Mouse (Mus musculus): ENCODE measurements at regions not wholly inside any gene's neighbourhood (a gene's known extent, or its start where the extent isn't known, plus 50 kb on each side); places are given as distances from the start of the nearest gene placed in this dataset.

DNA sequence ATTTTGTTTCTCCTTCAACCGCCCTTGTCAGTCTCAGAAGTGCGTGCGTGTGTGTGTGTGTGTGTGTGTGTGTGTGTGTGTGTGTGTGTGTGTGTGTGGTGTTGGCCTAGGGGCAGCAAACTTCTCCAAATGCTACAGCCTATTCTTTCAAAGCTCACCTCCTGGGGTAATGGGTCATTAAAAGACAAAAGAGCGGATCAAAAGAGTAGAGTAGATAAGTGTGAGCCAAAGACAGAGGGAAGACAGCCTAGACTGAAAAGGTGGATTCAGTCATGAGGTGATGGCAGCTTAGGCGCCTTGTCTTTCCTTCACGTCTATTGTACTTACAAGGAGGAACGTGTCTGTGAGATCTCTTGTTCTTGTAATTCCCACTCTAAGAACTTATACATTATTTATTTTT is 199.6 kb upstream of the Sash1 start:
- DNase-seq (ENCODE audit: low read depth, low spot score) = no peak

DNA sequence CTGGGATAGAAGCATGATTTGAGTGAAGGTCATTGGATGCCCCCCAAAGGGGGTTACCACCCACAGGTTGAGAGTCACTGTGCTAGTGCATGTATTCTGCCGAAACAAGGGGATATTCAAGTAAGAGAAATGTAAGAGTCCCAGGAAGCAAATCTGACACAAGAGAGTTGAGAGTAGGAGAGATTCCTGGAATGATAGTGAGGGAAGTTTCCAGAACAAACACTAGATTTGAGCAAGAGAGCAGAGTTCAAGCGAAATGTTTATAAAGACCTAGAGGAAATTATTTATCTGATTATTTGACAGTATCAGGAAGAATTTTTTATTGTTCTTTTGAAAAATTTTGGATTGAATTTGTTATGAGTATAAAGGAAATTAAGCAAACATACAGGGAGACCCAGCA is 189.0 kb upstream of the Sash1 start:
- DNase-seq (ENCODE audit: low read depth, low spot score) = no peak

GRCm38 (mm10) chr10:9071630-9072029 is 185.8 kb upstream of the Sash1 start:
- DNase-seq (ENCODE audit: low read depth, low spot score) = no peak

DNA sequence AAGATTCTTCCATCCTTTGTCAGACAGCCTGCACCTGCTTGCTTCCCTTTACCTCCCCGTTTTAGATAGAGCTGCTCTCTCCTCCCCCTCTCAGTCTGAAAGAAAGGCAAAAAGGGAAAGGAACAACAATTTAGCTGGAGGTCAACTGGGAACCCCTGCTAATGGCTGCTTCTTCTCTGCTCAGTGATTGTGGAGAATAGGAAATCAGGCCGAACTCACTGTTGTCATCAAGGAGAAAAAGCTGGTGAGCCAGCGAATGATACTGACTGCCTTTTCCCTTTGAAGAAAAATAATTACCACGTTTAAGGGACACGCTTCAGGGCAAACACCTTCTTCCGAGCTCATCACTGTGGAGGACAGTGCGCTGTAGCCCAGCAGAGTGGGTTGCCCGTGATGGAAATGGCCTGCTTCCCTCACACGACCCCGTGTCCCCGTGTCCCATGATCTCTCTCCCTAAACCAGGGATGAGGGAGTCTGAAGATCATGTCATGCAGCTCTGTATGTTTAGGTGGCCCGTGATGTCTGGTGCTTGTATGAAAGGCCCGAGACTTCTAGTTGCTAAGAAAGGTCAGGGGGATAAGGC is 183.8 kb upstream of the Sash1 start:
- DNase-seq (ENCODE audit: low read depth, low spot score) = no peak

- DNase-seq (ENCODE audit: low read depth, low spot score) = no peak
Observed at GRCm38 (mm10) chr10:9066566-9066965, 180.7 kb upstream of the Sash1 start.

DNA sequence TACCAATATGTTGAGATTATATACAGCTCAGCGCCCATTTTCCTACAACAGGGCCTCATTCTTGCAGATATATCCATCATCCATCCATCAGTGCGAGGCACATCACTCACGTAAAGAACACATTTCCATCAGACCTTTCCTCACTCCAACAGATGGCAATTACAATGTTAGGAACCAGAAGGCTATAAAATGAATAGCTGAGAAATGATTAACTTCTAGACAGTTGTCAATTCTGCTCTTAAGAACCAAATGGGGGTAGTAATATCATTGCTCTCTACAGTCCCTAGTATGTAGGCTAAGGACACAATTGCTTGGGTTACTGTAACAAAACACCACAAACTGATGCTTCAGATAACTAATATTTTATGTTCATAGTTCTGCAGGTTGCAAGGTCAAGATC is 176.1 kb upstream of the Sash1 start:
- DNase-seq (ENCODE audit: low read depth, low spot score) = no peak

DNA sequence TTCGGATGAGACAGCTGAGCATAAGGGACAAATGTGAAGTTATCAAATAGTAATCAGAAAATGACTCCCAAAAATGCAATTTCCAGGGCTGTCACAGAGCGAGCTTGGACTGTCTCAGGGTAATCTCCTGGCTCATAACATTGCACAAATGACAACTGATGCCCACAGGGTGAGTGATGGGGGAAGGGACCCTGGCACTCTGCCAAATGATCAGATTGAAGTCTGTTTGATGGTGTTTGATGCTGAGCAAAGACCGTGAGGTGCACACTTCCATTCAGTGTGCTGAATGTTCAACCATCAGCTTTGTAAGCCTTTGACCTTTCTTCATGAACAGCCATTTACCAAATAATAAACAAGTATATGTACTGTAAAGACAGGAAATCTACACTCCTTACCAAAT is 169.4 kb upstream of the Sash1 start:
- no peak for DNase-seq (ENCODE audit: low read depth, low spot score)

- peak; percentile 29 for DNase-seq (ENCODE audit: low read depth, low spot score)
Observed at GRCm38 (mm10) chr10:9053371-9053770, 167.5 kb upstream of the Sash1 start.

DNA sequence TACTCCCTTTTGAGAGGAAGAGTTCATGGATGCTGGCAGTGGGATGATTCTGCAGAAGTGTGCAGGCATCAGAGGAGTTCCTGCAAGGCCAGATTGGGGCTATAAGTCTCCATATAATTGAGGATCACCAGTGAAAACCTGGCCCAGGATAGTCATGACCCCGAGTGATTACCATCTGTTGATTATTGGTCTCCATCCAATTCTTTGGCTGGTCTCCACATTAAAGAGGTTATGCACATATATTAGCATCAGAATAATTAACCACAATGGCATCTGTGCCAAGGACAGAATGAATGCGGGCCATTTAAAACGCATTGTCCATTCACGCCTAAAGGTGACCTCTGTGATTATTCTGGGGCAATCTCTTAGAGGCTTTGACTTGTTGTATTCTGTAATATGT is 161.5 kb upstream of the Sash1 start:
- DNase-seq (ENCODE audit: low read depth, low spot score) = no peak

GRCm38 (mm10) chr10:9044746-9045370 is 159.0 kb upstream of the Sash1 start:
- no peak for DNase-seq (ENCODE audit: low read depth, low spot score)

- no peak for DNase-seq (ENCODE audit: low read depth, low spot score)
Observed at GRCm38 (mm10) chr10:9043507-9043906, 157.6 kb upstream of the Sash1 start.

DNA sequence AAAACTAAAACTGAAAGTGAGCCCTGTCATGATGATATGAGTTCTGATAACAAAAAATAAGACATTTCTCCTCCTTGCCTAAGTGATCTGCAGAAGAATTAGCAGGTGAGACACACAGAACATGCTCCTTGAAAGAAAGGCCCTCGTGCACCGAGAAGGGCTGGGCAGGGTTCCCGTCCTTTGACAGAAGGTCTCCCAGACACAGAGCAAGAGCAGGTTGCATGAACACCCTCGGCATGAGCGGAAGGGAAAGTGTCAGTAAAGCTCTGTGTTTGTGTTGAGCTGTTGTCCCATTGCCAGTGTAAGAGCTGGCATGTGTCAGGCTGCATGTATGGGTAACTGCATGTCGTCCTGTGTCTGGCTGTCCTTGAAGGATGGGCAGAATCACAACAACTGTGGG is 144.6 kb upstream of the Sash1 start:
- DNase-seq (ENCODE audit: low read depth, low spot score) = no peak

DNA sequence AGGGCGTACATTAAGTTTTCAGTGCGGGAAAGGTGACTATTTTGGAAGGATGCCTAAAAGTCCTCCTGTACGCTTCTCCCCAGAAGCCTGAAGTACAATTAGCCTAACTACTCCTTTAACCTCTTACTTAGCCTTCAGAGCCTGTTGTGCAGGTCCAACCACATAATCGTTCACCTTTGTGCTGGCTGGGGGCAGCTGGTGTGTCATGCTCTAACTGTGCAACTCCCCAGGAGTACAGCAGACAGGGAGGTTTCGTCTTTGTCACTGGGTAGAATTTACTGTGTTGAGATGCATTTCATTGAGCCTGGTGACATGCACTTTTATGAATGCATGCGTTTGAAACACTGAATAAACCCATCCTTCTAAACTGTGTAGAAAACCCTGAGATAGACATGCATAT is 143.6 kb upstream of the Sash1 start:
- no peak for DNase-seq (ENCODE audit: low read depth, low spot score)

- no peak for DNase-seq (ENCODE audit: low read depth, low spot score)
Observed at GRCm38 (mm10) chr10:9027070-9027807, 141.4 kb upstream of the Sash1 start.

DNA sequence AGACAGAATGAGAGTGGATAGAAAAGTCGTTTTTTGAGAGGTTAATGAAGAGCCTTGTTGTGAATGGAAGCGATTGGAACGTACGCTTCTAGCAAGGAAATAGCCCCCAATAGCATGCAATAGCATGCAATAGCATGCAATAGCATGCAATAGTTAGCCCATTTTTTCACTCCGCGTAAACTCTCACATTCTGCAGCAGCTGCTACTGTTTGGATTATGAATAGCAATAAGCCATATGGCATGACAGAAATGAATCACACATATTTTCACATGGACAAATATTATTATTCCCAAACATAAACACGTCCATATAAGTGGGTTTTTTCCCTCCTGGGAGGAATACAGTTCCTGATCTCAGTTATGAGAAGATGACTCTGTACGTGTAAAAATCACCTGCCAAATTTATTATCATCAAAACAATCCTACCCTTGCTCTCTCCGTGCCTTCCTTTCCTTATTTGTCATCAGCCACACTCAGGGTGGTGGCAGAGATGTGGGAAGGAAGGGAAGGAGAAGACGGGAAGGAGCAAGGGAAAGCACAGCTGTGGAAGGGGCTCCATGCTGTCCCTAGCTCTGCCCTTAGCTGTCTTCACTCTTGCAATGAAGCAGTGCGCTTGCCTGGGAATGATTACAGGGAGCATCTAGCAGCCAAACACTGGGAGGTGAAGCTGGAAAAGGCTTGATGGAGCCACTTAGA is 129.1 kb upstream of the Sash1 start:
- DNase-seq (ENCODE audit: low read depth, low spot score) = no peak

DNA sequence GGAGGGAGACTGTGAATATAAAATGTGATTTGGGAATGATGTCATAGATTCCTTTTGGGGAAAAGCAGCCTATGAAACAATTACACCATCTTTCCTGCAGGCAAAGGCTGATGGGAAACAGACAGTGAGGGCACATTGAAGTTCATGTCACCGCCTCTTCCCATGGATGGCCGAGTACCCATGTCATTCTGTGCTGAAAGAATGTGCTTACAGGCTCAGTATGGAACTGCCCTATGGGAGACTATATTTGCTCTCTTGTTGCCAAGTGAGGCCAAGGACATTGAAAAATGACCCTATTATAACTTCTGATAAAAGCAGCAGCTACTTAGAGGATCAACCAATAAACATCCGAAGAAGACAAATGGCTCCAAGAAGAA is 127.7 kb upstream of the Sash1 start:
- no peak for DNase-seq (ENCODE audit: low read depth, low spot score)

DNA sequence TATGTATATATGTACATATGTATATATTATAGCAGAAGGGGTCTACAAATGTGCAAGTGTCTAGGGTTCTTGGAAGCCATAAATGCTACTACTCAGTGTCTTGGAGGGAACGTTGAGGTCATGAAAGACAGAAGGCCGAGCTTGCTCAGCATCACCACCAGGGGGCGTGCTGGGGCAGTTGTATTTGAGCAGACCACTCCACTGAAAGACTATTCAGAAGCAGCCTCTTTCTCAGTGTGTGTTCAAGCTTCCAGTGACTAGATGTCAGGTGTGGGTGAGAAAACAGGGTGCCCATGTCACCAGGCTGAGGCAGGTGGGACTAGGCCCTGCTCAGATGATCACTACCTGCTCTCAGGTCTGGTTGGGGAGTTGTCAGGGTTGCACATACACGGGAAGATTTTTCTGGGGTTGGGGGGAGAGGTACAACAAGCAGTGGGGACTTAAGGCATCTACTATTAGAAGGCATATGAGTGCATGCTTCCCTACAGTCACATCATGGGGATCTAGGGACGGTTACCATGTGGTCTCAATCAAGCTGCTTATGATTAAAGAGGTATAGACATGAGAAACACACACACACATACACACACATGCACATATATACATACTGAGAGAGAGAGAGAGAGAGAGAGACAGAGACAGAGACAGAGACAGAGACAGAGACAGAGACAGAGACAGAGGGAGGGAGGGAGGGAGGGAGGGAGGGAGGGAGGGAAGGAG is 127.1 kb upstream of the Sash1 start:
- peak; percentile 30 for DNase-seq (ENCODE audit: low read depth, low spot score)

DNA sequence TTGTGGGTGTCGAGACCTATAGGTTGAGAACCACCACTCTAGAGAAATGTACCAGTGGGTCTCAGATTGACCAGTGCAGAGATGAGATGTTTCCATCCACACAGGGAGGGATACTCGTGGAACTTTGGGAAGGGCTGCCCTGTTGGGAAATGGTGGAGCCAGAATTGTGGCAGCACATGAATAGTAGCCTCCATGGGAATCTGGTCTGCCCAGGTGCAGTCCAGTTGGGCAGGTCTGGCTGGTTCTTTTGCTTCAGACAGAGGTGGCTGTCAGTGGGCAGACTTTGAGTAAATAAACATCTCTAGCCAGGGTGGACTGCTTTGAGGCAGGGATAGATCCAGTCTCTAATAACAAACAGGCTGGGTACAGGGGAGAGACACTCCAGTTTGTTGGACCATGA is 126.0 kb upstream of the Sash1 start:
- no peak for DNase-seq (ENCODE audit: low read depth, low spot score)

GRCm38 (mm10) chr10:9010191-9010590 is 124.3 kb upstream of the Sash1 start:
- no peak for DNase-seq (ENCODE audit: low read depth, low spot score)

DNA sequence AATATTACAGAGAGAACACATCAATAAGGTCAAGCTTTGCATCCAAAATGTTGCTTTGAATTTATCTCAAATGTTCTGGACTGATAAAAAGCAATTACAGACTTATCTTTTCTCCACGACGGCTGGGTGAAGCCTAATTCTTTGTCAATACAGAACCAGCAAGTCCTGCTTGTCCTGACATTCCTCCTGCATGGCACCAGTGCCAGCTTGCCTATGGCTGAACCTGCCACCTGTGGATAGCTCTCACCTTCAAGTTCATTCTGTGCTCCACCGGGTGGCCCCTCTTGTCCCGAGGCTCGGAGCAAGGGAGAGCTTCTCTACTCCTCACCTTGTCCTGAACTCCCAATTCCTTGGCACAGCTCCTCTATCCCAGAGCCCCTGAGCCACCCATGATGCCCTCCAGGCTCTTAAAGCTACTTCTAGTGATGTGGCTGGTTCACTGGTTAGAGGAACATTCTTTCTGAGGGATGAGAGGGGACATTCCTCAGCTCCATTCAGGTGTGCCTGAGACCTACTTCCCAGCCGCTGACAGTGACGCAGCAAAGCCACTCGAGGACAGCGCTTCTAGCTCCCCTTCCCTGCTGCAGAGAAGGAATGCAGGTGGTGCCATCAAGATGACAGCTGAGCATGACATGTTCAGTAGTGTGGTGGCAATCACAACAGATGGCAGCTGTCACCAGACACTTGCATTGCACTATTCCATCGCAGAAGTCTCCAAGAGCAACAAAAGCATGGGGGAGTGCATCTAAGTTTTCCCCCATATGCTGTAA is 119.5 kb upstream of the Sash1 start:
- DNase-seq (ENCODE audit: low read depth, low spot score) = no peak

DNA sequence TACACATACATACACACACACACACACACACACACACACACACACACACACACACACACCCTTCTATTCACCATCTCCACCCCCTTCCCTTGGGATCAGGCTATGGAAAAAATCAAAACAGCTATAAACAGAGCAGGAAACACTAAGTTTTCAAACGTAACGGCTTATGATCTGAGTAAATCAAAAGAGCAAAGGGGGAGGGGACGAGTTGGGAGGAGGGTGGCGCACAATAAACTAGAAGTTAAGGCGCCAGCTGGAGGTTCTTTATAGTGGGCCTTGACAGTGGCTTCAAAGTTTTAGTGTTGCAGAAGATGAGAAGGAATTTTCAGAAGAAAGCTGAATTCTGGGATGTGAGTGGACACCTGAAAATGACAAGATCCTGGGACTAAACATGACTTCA is 116.4 kb upstream of the Sash1 start:
- no peak for DNase-seq (ENCODE audit: low read depth, low spot score)
